Comparison of ENCODE assay signal across 8 mouse cellular contexts in genomic region chr7:25077414-25077755, GRCm38 (mm10). TPM values are rescaled to one million over a fixed set of nuclear protein-coding genes. Genes with fewer than 3 reads are reported as not detected.
DNase-seq lines count a peak whose midpoint lies in the region; ATAC-seq and TF ChIP-seq lines count a peak whose summit lies in the region.

No protein-coding gene starts in this region.

- intact Hi-C loops in gastrocnemius, postnatal 14 days (cut with DNase I; ENCODE audit: low total_unique reads): no loop called here

- H3K9ac ChIP-seq in kidney, embryonic 16.5 days (replicated peaks; ENCODE audit: low read length): peak overlapping the region; percentile 98
- H3K9ac ChIP-seq in hindbrain, embryonic 13.5 days: peak overlapping the region; percentile 96
- H3K9ac ChIP-seq in midbrain, embryonic 13.5 days (replicated peaks): peak overlapping the region; percentile 97

- H3K4me2 ChIP-seq in kidney, embryonic 16.5 days (replicated peaks; ENCODE audit: low read depth, low read length): peak overlapping the region; percentile 75
- H3K4me2 ChIP-seq in hindbrain, embryonic 13.5 days: peak overlapping the region; percentile 75
- peak overlapping the region; percentile 81 for H3K4me2 ChIP-seq in midbrain, embryonic 13.5 days (replicated peaks)

- peaks cover 30% of the 10 kb centered on the region for H3K36me3 ChIP-seq in kidney, embryonic 16.5 days (ENCODE audit: insufficient read depth, low read length)
- peaks cover 30% of the 10 kb centered on the region for H3K36me3 ChIP-seq in hindbrain, embryonic 13.5 days
- H3K36me3 ChIP-seq in midbrain, embryonic 13.5 days: peaks cover 31% of the 10 kb centered on the region

- peaks cover 28% of the 10 kb centered on the region for H3K4me1 ChIP-seq in kidney, embryonic 16.5 days (ENCODE audit: insufficient read depth, low read length)
- H3K4me1 ChIP-seq in bone marrow, adult 2 months (ENCODE audit: control insufficient read depth, insufficient read depth, low read length): peaks cover 2% of the 10 kb centered on the region; the same call in 1 of the 2 replicates
- H3K4me1 ChIP-seq in hindbrain, embryonic 13.5 days (replicated peaks): peaks cover 42% of the 10 kb centered on the region
- H3K4me1 ChIP-seq in midbrain, embryonic 13.5 days (replicated peaks): peaks cover 50% of the 10 kb centered on the region

- peak overlapping the region; percentile 89 for H3K4me3 ChIP-seq in kidney, embryonic 16.5 days (ENCODE audit: low read length)
- peak overlapping the region; percentile 72 for H3K4me3 ChIP-seq in bone marrow, adult 2 months (replicated peaks; ENCODE audit: control insufficient read depth, low read depth, low read length)
- H3K4me3 ChIP-seq in hindbrain, embryonic 13.5 days: peak overlapping the region; percentile 83
- H3K4me3 ChIP-seq in midbrain, embryonic 13.5 days (replicated peaks): peak overlapping the region; percentile 92

- peak overlapping the region; percentile 96 for H3K27ac ChIP-seq in kidney, embryonic 16.5 days (ENCODE audit: low read length)
- peak overlapping the region; percentile 75 for H3K27ac ChIP-seq in bone marrow, adult 2 months (ENCODE audit: control insufficient read depth, insufficient read depth, low read depth, low read length, poor library complexity)
- peak overlapping the region; percentile 95 for H3K27ac ChIP-seq in hindbrain, embryonic 13.5 days
- H3K27ac ChIP-seq in midbrain, embryonic 13.5 days: peak overlapping the region; percentile 97

- H3K9me3 ChIP-seq in kidney, embryonic 16.5 days (ENCODE audit: low read length): no peaks in the 10 kb centered on the region
- H3K9me3 ChIP-seq in hindbrain, embryonic 13.5 days: no peaks in the 10 kb centered on the region
- no peaks in the 10 kb centered on the region for H3K9me3 ChIP-seq in midbrain, embryonic 13.5 days

- no peak for TF ChIP-seq POLR2A in bone marrow, adult 2 months (IDR thresholded peaks at IDR 0.05; ENCODE audit: borderline replicate concordance, control insufficient read depth, low read depth, low read length)

- WGBS in kidney, embryonic 16.5 days: under 1% methylated on average over 33 of the region's 33 CpGs
- WGBS in bone marrow, adult 2 months: under 1% methylated on average over 33 of the region's 33 CpGs
- under 1% methylated on average over 33 of the region's 33 CpGs for WGBS in hindbrain, embryonic 13.5 days
- under 1% methylated on average over 33 of the region's 33 CpGs for WGBS in midbrain, embryonic 13.5 days

- ATAC-seq in kidney, embryonic 16.5 days (ENCODE audit: low FRiP score, low TSS enrichment): peak; percentile 46; the same call in 1 of the 2 replicates
- peak; percentile 55 for ATAC-seq in hindbrain, embryonic 13.5 days (ENCODE audit: low FRiP score)
- ATAC-seq in midbrain, embryonic 13.5 days: no peak

- no peaks in the 10 kb centered on the region for H3K27me3 ChIP-seq in kidney, embryonic 16.5 days (ENCODE audit: insufficient read depth, low read length)
- H3K27me3 ChIP-seq in hindbrain, embryonic 13.5 days: no peaks in the 10 kb centered on the region
- no peaks in the 10 kb centered on the region for H3K27me3 ChIP-seq in midbrain, embryonic 13.5 days

- DNase-seq in kidney, postnatal 4 days: no peak
- DNase-seq in adrenal gland, adult (ENCODE audit: inconsistent age in 2 of 2, low spot score in 1 of 2): no peak
- DNase-seq in gastrocnemius, postnatal 14 days: no peak
- DNase-seq in urinary bladder, postnatal 25 days (ENCODE audit: low spot score): no peak

- no peak for TF ChIP-seq CTCF in bone marrow, adult 2 months (IDR thresholded peaks at IDR 0.05; ENCODE audit: control insufficient read depth, insufficient read depth, low read length)

RNA-seq across cellular contexts. Expression of gene Zfp574, which starts 5.0 kb away (rescaled TPM):
- 37.7 and 44.1 TPM in 2 replicates for polyA plus RNA-seq in kidney, embryonic 16.5 days (2015; fragmentation: Nextera tagmentation; extraction: Ambion mirVana)
- 8.1 and 11.3 TPM in 2 replicates for polyA plus RNA-seq in bone marrow, adult 2 months (2011; ENCODE audit: insufficient read depth, insufficient read length, low replicate concordance, missing spikeins)
- 33.8 and 34.0 TPM in 2 replicates for polyA plus RNA-seq in hindbrain, embryonic 13.5 days (2015; fragmentation: Nextera tagmentation; extraction: Ambion mirVana)
- polyA plus RNA-seq in midbrain, embryonic 13.5 days (2015; fragmentation: Nextera tagmentation; extraction: Ambion mirVana): 36.1 and 36.4 TPM in 2 replicates
- 1 to 10 TPM; 5.5 to 6.3 TPM for total RNA-seq in gastrocnemius, postnatal 14 days (2021)

RNA-seq across cellular contexts. Expression of gene Grik5, which starts 5.2 kb away (rescaled TPM):
- 5.1 and 6.3 TPM in 2 replicates for polyA plus RNA-seq in kidney, embryonic 16.5 days (2015; fragmentation: Nextera tagmentation; extraction: Ambion mirVana)
- polyA plus RNA-seq in bone marrow, adult 2 months (2011; ENCODE audit: insufficient read depth, insufficient read length, low replicate concordance, missing spikeins): 7.3 and 9.7 TPM in 2 replicates
- polyA plus RNA-seq in hindbrain, embryonic 13.5 days (2015; fragmentation: Nextera tagmentation; extraction: Ambion mirVana): 16.1 and 18.0 TPM in 2 replicates
- 14.0 and 19.4 TPM in 2 replicates for polyA plus RNA-seq in midbrain, embryonic 13.5 days (2015; fragmentation: Nextera tagmentation; extraction: Ambion mirVana)
- total RNA-seq in gastrocnemius, postnatal 14 days (2021): 1 to 10 TPM; 3.3 to 3.9 TPM
